Comparison of ENCODE assay signal across 9 mouse cellular contexts in the genomic region with DNA sequence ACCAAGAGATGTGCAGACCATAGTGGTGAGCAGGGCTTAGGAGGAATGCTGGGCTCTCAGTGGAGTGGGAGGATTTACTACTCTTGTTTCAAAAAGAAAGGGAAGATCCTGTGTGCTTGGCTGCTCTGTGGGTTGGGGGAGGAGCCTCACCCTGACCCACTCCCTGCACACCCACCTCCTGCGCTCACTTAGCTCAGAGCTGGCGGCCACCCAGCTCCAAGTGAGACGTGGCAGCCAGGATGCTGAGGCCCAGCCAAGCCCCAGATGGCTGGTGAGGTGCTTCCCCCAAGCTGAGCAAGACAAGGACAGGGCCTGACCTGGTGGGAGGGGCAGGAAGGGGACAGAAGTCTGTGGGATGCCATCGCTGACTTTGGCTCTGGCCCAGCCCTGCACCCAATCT. TPM values are rescaled to one million over a fixed set of nuclear protein-coding genes. Genes with fewer than 3 reads are reported as not detected.
DNase-seq lines count a peak whose midpoint lies in the region; ATAC-seq and TF ChIP-seq lines count a peak whose summit lies in the region.
"Had no signal": no experiment of that assay in that cellular context is flagged by ENCODE, and none has a peak within 500 bp of the region (broad histone marks: within the 10 kb centered on the region; RNA-seq: fewer than 3 reads in every experiment).

No protein-coding gene starts in this region.

- no peak for ATAC-seq in CD4-positive, CD25-positive, alpha-beta regulatory T cell, adult 4 months

- WGBS in kidney, adult 2 months: 26% methylated on average over 4 of the region's 4 CpGs

- TF ChIP-seq CTCF in kidney, adult 2 months (conservative IDR thresholded peaks at IDR 0.05; ENCODE audit: insufficient read depth, insufficient read length, low read depth, low read length): no peak

- H3K27ac ChIP-seq in kidney, adult 2 months (ENCODE audit: insufficient read depth, low read depth, low read length): no peak overlapping the region

- H3K4me1 ChIP-seq in kidney, adult 2 months (ENCODE audit: control insufficient read depth, insufficient read depth, low read length): 0 out of 2 replicates have a peak, but pooled peaks cover 4% of the 10 kb centered on the region

- H3K36me3 ChIP-seq in kidney, adult 2 months (ENCODE audit: control insufficient read depth, insufficient read depth, low read length): no peaks in the 10 kb centered on the region
- H3K36me3 ChIP-seq: G1E had no signal

- peak; percentile 35 for DNase-seq in kidney, adult 2 months
- no peak for DNase-seq in kidney, adult 8-10 months
- peak; percentile 88 to 94 for DNase-seq in cerebellum, postnatal 14 days
- peak; percentile 80 to 83 for DNase-seq in heart, adult 9 months (ENCODE audit: low spot score in 2 of 2)
- DNase-seq in layer of hippocampus, adult 18-20 months (ENCODE audit: low spot score in 2 of 2): peak; percentile 37 to 65
- DNase-seq in lung, adult 18-20 months: peak; percentile 64 to 68
- peak; percentile 36 to 41 for DNase-seq in right cerebral cortex, postnatal 36 days (ENCODE audit: low spot score in 2 of 2)

- no peaks in the 10 kb centered on the region for H3K27me3 ChIP-seq in kidney, adult 2 months (replicated peaks; ENCODE audit: control insufficient read depth, insufficient read depth, low read length)

- no peak for TF ChIP-seq POLR2A in kidney, adult 2 months (IDR thresholded peaks at IDR 0.05; ENCODE audit: low read depth, low read length)

- no peak overlapping the region for H3K4me3 ChIP-seq in kidney, adult 2 months (ENCODE audit: insufficient read depth, low read depth, low read length)

RNA-seq across cellular contexts. Expression of a gene that starts 30.4 kb away (rescaled TPM):
- polyA plus RNA-seq in kidney, adult 2 months (2012; rRNA removed): 4.5 and 7.0 TPM in 2 replicates
- 10 to 100 TPM; 13.7 to 16.8 TPM for total RNA-seq in layer of hippocampus, adult 18-20 months (2021)
- not detected for polyA plus RNA-seq in CD4-positive, CD25-positive, alpha-beta regulatory T cell, adult 4 months (2017; shearing (Covaris generic))
- polyA plus RNA-seq: G1E had no signal

Comparison
In these comparisons a context has a peak if more than half of its experiments do, and no peak if none do; other contexts are left out.
1. DNase-seq: peak in kidney, adult 2 months (single experiment), cerebellum, postnatal 14 days (2 of 2), heart, adult 9 months (2 of 2), layer of hippocampus, adult 18-20 months (2 of 2), lung, adult 18-20 months (2 of 2) and right cerebral cortex, postnatal 36 days (2 of 2); none in kidney, adult 8-10 months (0 of 2).